Mouse (Mus musculus) adrenal gland, postnatal 10 days (tissue): Measurements from ENCODE around the gene Tbrg4. TPM values are rescaled to one million over a fixed set of nuclear protein-coding genes. Genes with fewer than 3 reads are reported as not detected.

Experiments
- DNase-seq: peaks from one replicate; pipeline ENCODE4 v3.0.0; 2021; ENCODE audit warnings: mixed read lengths
- total RNA-seq, 2 experiments: library from RNA; stranded (reverse); gene quantifications; 2 replicates each; pipeline ENCODE4 v1.2.3; 2021

The Tbrg4 gene
- total RNA-seq, 2 experiments from 2014 or later: 86.9 to 95.1 TPM

- DNase-seq: no peak
These were observed 2.2 kb downstream of the Tbrg4 start for GRCm38 (mm10) chr11:6623704-6624103.

DNA sequence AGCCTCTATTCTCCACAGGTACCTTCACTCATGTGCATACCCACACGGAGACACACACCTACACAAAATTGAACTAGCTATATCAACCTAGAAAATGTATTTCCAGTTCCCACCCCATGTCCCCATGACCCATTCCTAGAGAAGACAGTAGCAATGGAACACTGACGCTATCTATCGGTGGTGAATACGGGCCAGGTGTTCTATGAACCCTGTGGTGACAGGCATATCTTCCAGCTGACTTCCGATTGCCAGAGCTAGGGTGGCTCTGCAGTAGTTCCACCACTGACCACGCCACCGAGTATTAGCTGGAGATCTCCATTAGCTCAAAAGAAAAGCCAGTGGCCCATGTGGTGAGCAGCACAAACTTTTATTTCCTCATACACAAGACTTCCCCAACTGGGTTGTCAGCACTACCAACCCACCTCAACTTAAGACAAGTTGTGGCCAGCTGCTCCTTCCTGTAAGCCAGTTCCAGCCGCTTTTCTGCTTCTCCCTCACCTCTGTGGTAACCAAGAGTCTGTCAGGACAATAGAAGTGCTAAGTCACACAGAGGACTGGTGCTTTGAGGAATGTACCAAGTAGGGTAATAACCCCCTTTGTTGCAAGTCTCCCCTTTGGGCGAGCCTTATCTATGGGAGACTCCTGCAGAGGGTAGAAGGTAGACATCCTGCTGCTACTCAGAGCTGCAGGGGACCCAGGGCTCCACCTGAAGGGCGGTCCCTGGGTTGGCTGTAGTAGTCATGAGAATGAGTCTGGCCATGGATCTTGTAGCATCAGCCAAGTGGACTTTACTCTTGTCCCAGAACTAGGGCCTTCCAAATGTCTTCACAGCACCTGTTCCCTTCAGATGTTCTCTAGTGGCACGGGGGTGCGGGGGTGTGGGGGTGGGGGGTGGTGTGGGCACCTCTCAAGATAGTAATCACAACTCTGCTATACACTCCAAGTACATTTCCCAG lies 10.3 kb downstream of the Tbrg4 start:
- no peak for DNase-seq

GRCm38 (mm10) chr11:6605491-6606399 lies 20.1 kb downstream of the Tbrg4 start, which contains the start of gene Nacad:
Gene Nacad (minus strand): TSS chr11:6606053.
- DNase-seq: no peak

- no peak for DNase-seq
These were observed 20.8 kb downstream of the Tbrg4 start for GRCm38 (mm10) chr11:6605021-6605481.

GRCm38 (mm10) chr11:6604604-6604936 lies 21.3 kb downstream of the Tbrg4 start:
- no peak for DNase-seq

GRCm38 (mm10) chr11:6603887-6604603 lies 21.8 kb downstream of the Tbrg4 start:
- peak; percentile 68 for DNase-seq

GRCm38 (mm10) chr11:6603224-6603623 lies 22.6 kb downstream of the Tbrg4 start:
- DNase-seq: no peak

- no peak for DNase-seq
These were observed 23.2 kb downstream of the Tbrg4 start for GRCm38 (mm10) chr11:6602662-6603061.

DNA sequence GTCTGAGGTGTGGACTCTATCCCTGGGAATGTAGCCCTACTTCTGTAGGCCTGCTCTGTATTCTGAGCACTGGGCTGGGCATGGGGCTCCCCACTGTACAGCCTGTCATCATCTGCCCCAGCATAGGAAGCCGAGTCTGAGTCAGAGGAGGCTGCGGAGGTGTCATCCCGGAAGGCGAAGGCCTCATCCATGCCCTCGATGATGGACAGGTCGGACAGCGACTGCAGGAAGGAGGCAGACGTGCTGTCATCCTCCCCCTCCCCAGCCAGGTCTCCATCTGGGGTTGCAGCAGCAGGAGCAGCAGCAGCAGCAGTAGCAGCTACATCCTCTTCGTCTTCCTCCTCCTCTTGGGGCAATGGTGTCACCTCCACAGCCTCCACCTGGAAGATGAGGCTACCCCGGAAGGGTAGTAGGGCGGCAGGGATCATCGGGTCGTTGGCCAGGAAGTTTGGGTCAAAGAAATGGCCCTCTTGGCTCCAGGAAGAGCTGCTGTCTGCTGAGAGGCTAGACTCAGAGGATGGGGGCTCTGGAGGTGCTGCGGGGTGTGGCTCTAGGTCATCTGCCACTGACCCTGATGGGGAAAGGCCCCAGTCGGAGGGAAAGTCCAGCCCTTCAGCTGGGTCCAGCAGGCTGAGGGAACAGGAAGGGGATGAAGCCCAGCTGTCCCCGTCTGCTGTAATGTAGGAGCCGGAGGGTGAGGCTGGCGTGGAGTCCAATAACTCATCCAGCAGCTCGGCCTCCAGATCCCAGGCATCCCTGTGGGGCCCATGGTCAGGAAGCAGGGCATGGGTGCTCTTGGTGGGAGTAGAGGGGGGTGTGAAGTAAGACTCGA lies 24.0 kb downstream of the Tbrg4 start:
- DNase-seq: no peak

- no peak for DNase-seq
These were observed 25.5 kb downstream of the Tbrg4 start for GRCm38 (mm10) chr11:6600284-6600944.

DNA sequence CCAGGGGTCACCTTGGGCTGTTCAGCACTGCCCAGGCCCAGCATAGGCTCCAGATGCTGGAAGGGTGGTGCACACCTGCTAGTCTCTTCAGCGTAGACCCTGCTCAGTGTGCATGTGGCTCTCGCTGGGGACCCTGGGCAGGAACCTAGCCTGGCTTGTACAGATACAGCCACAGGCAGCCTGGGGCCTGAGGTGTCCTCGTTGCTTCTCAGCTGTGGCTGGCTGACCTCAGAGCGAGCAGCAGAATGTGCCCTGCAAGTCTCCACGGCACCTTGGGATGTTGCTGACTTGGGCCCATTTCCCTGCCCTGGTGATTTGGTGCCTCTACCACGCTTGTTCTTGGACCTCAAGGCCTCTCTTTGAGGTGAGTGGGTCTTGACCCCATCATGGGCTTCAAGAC lies 26.0 kb downstream of the Tbrg4 start:
- no peak for DNase-seq

DNA sequence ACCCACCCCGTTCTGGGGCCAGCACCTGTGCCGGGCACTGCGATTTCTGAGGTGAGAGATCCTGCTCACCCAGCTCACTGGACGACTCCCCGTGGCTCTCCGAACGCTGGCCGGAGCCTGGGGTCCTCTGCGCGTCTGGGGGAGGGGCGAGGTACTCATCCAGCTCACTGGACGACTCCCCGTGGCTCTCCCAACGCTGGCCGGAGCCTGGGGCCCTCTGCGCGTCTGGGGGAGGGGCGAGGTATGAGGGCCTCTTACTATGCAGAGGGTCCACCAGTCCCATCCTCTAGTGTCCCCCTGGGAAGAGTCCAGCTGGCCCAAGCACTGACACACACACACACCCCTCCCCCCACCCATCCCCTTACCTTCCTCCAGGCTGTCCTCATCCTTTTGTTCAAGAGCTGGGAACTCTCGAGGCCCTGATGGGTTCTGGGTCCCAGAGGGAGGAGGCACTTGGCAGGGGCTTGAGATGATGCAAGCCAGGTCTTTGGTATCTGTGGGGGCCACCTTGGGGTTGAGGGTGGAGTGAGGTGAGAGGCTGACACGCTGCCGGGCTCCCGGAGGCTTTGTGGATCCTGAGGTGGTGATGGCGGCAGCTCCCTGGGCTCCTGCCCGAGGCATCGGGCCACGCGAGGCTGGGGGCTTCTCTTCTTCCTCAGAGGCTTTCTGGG lies 26.7 kb downstream of the Tbrg4 start:
- no peak for DNase-seq

DNA sequence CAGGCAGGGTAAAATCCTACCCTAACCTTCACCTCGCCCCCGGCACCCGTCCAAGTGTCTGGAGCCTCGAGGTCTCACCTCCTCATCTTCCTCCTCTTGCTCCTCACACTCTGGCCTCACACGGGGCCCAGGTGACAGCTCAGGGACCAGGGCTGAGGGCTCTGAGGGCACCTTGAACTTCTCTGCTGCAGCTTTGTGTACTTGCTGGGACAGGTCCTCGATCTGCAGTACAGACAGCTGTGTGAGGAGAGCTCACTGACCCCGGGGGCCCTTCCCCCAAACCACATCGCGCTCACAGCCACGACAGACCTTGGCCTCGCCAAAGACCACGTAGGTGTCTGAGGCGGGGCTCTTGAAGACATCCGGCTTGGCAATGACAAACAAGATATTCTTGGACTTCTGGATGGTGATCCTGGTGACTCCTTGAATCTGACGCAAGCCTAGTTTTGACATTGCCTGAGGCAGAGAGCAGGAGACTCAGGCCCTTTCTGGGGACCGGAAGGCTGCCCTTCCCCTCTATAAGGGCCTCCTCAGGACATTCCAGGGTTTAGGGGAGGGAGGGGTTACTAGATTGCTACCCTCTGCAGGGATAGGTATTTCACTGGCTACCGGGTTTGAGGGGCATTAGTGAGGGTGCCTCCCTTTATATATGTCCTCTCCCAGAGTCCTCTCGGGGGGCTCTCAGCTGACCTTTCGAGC lies 27.5 kb downstream of the Tbrg4 start:
- no peak for DNase-seq

- DNase-seq: no peak
These were observed 28.3 kb downstream of the Tbrg4 start for GRCm38 (mm10) chr11:6597523-6597922.

GRCm38 (mm10) chr11:6596616-6597015 lies 29.3 kb downstream of the Tbrg4 start:
- no peak for DNase-seq

GRCm38 (mm10) chr11:6596205-6596604 lies 29.7 kb downstream of the Tbrg4 start:
- no peak for DNase-seq

GRCm38 (mm10) chr11:6595339-6595738 lies 30.5 kb downstream of the Tbrg4 start:
- no peak for DNase-seq

DNA sequence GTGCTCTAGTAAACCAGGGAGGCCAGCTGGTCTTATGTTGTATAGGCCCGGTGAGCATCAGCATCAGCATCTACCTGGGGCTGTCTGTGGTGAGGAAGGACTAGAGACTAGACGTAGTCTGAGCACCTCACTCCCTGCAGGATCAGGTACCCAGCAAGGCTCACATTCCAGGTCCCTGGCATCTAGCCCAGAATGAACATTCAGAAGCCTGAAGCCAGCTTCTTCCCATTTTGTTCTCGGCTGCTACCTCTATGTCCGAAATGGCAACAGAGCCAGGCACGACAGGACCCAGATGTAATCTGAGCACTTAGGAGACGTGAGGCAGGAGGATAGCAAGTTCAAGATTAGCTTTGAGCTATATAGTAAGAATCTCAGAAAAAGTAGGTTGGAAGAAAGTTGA lies 31.0 kb downstream of the Tbrg4 start:
- DNase-seq: no peak

- DNase-seq: no peak
These were observed 32.5 kb downstream of the Tbrg4 start for GRCm38 (mm10) chr11:6593406-6593805.
